Mouse (Mus musculus) lung, embryonic 14.5 days (tissue): ENCODE results near the gene Lurap1. TPM values are rescaled to one million over a fixed set of nuclear protein-coding genes. Genes with fewer than 3 reads are reported as not detected.

ENCODE experiments used
- ATAC-seq: fragments of 200-750 bp; cut with Nextera tagmentation; 2 replicates; pipeline ENCODE4 v1.8.0; 2017; ENCODE audit warnings: mild to moderate bottlenecking, moderate TSS enrichment, moderate library complexity; ENCODE audit not compliant: insufficient read depth
- DNase-seq: peaks from one replicate; pipeline ENCODE4 v3.0.0-alpha.2; 2015
- H3K27ac ChIP-seq: fragments of 300-500 bp; sonication (generic); 2 replicates; pipeline ENCODE4 v1.5.1; 2014; ENCODE audit warnings: low read depth, mild to moderate bottlenecking, moderate library complexity
- H3K27me3 ChIP-seq: fragments of 300-500 bp; sonication (generic); 2 replicates; pipeline ENCODE4 v1.6.1; 2014; ENCODE audit warnings: low read length, control low read depth; ENCODE audit not compliant: insufficient read depth
- H3K36me3 ChIP-seq: fragments of 300-500 bp; sonication (generic); 2 replicates; pipeline ENCODE4 v1.6.1; 2014; ENCODE audit warnings: control low read depth; ENCODE audit not compliant: insufficient read depth
- H3K4me1 ChIP-seq: fragments of 300-500 bp; sonication (generic); 2 replicates; pipeline ENCODE4 v1.6.1; 2014; ENCODE audit warnings: antibody characterized with exemption, control low read depth; ENCODE audit not compliant: insufficient read depth
- H3K4me2 ChIP-seq: fragments of 300-500 bp; sonication (generic); 2 replicates; pipeline ENCODE4 v1.6.1; 2014; ENCODE audit warnings: mild to moderate bottlenecking
- H3K4me3 ChIP-seq: fragments of 300-500 bp; sonication (generic); 2 replicates; pipeline ENCODE4 v1.5.1; 2014; ENCODE audit warnings: low read depth, low read length
- H3K9ac ChIP-seq: fragments of 300-500 bp; sonication (generic); 2 replicates; pipeline ENCODE4 v1.6.1; 2014
- H3K9me3 ChIP-seq: fragments of 300-500 bp; sonication (generic); 2 replicates; pipeline ENCODE4 v1.6.1; 2016; ENCODE audit warnings: low read depth, low read length, control low read depth
- CTCF ChIP-seq: IDR thresholded peaks from 2 replicates; pipeline ENCODE4 v1.5.1; 2016; ENCODE audit warnings: antibody characterized with exemption, low read depth
- WGBS: fragments of 180-500 bp; shearing (Covaris S2); extraction: QIAGEN DNeasy Blood & Tissue Kit; methylation state at CpG from one replicate; pipeline ENCODE4 v1.1.7; 2014; 5-methylcytosine and 5-hydroxymethylcytosine counted together
- polyA plus RNA-seq: library from polyadenylated mRNA; unstranded; fragments of >200 nt; fragmentation: Nextera tagmentation; extraction: Ambion mirVana; gene quantifications from 2 replicates; pipeline ENCODE4 v1.2.1, GENCODE M21; 2014

The Lurap1 gene
- polyA plus RNA-seq, 1 experiment from 2014 or later, result 2.5 TPM

GRCm38 (mm10) chr4:116177140-116177539, 26.0 kb upstream of the Lurap1 start:
- WGBS, result 26% methylated on average over 5 of the region's 5 CpGs
- peak overlapping the region; percentile 21; the same call in 1 of the 2 replicates for H3K4me3 ChIP-seq
- peak overlapping the region; percentile 58 for H3K4me2 ChIP-seq
- no peak for TF ChIP-seq CTCF
- peak overlapping the region; percentile 38; the same call in 1 of the 2 replicates for H3K9ac ChIP-seq
- H3K4me1 ChIP-seq, result peaks cover 15% of the 10 kb centered on the region
- peak; percentile 53 for ATAC-seq
- peak; percentile 74 for DNase-seq
- H3K9me3 ChIP-seq, result no peaks in the 10 kb centered on the region
- no peaks in the 10 kb centered on the region for H3K27me3 ChIP-seq
- H3K36me3 ChIP-seq, result no peaks in the 10 kb centered on the region
- H3K27ac ChIP-seq, result peak overlapping the region; percentile 94

GRCm38 (mm10) chr4:116176543-116176988, 25.4 kb upstream of the Lurap1 start:
- DNase-seq (peak; percentile 89), ATAC-seq (peak; percentile 94)
- no peaks in the 10 kb centered on the region for H3K36me3 ChIP-seq
- peak overlapping the region; percentile 21 for H3K4me3 ChIP-seq
- H3K4me2 ChIP-seq, result peak overlapping the region; percentile 58
- peaks cover 15% of the 10 kb centered on the region for H3K4me1 ChIP-seq
- H3K27ac ChIP-seq, result peak overlapping the region; percentile 94
- TF ChIP-seq CTCF, result no peak
- 25% methylated on average over 10 of the region's 10 CpGs for WGBS
- H3K27me3 ChIP-seq, result no peaks in the 10 kb centered on the region
- peak overlapping the region; percentile 38 for H3K9ac ChIP-seq
- no peaks in the 10 kb centered on the region for H3K9me3 ChIP-seq

- 37% methylated on average over 7 of the region's 7 CpGs for WGBS
- Histone ChIP-seq H3K9ac (peak overlapping the region; percentile 38), H3K4me3 (peak overlapping the region; percentile 21), H3K4me1 (peaks cover 15% of the 10 kb centered on the region), H3K4me2 (peak overlapping the region; percentile 58), H3K27me3 (no peaks in the 10 kb centered on the region), H3K36me3 (no peaks in the 10 kb centered on the region), H3K27ac (peak overlapping the region; percentile 94), H3K9me3 (no peaks in the 10 kb centered on the region)
- TF ChIP-seq CTCF, result no peak
- peak; percentile 40 for DNase-seq
- ATAC-seq, result peak; percentile 33
These were observed 24.8 kb upstream of the Lurap1 start for GRCm38 (mm10) chr4:116175711-116176542.

- peaks cover 15% of the 10 kb centered on the region for H3K4me1 ChIP-seq
- DNase-seq (no peak), ATAC-seq (no peak)
- no peak for TF ChIP-seq CTCF
- H3K27me3 ChIP-seq, result no peaks in the 10 kb centered on the region
- peak overlapping the region; percentile 16; the same call in 1 of the 2 replicates for H3K27ac ChIP-seq
- no peak overlapping the region for H3K4me2 ChIP-seq
- no peak overlapping the region for H3K9ac ChIP-seq
- H3K4me3 ChIP-seq, result no peak overlapping the region
- no peaks in the 10 kb centered on the region for H3K9me3 ChIP-seq
- H3K36me3 ChIP-seq, result no peaks in the 10 kb centered on the region
These were observed 24.0 kb upstream of the Lurap1 start for GRCm38 (mm10) chr4:116175136-116175535.

- H3K9me3 ChIP-seq, result no peaks in the 10 kb centered on the region
- TF ChIP-seq CTCF, result no peak
- ATAC-seq, result no peak
- H3K9ac ChIP-seq, result no peak overlapping the region
- no peak for DNase-seq
- no peak overlapping the region for H3K4me3 ChIP-seq
- H3K36me3 ChIP-seq, result no peaks in the 10 kb centered on the region
- no peaks in the 10 kb centered on the region for H3K27me3 ChIP-seq
- H3K4me1 ChIP-seq, result peaks cover 15% of the 10 kb centered on the region
- peak overlapping the region; percentile 67; the same call in 1 of the 2 replicates for H3K27ac ChIP-seq
- WGBS, result 26% methylated on average over 6 of the region's 6 CpGs
- no peak overlapping the region for H3K4me2 ChIP-seq
These were observed 23.5 kb upstream of the Lurap1 start for GRCm38 (mm10) chr4:116174466-116175116.

GRCm38 (mm10) chr4:116173752-116174151, 22.6 kb upstream of the Lurap1 start:
- H3K9me3 ChIP-seq, result no peaks in the 10 kb centered on the region
- DNase-seq (no peak), ATAC-seq (no peak)
- no peak overlapping the region for H3K4me3 ChIP-seq
- no peak overlapping the region for H3K4me2 ChIP-seq
- no peak overlapping the region for H3K27ac ChIP-seq
- no peak overlapping the region for H3K9ac ChIP-seq
- no peaks in the 10 kb centered on the region for H3K27me3 ChIP-seq
- WGBS, result 82% methylated on average over 4 of the region's 4 CpGs
- no peaks in the 10 kb centered on the region for H3K36me3 ChIP-seq
- no peak for TF ChIP-seq CTCF
- H3K4me1 ChIP-seq, result peaks cover 15% of the 10 kb centered on the region

GRCm38 (mm10) chr4:116173072-116173471, 21.9 kb upstream of the Lurap1 start, which contains the start of the genes 1700042G07Rik and Gm49337:
1700042G07Rik (plus strand) TSS chr4:116173372.
Gm49337 (plus strand) TSS chr4:116173384.
- peaks cover 15% of the 10 kb centered on the region for H3K4me1 ChIP-seq
- TF ChIP-seq CTCF, result no peak
- H3K9me3 ChIP-seq, result no peaks in the 10 kb centered on the region
- H3K27ac ChIP-seq, result no peak within 1 kb of the TSS
- no peaks in the 10 kb centered on the region for H3K36me3 ChIP-seq
- no peaks in the 10 kb centered on the region for H3K27me3 ChIP-seq
- no peak within 1 kb of the TSS for H3K4me2 ChIP-seq
- no peak within 1 kb of the TSS for H3K4me3 ChIP-seq
- ATAC-seq (no peak), DNase-seq (no peak)
- 85% methylated on average over 6 of the region's 6 CpGs for WGBS
- H3K9ac ChIP-seq, result no peak within 1 kb of the TSS
